Mouse (Mus musculus) heart, postnatal 4 days (tissue): Measurements from ENCODE around the gene Dab1. TPM values are rescaled to one million over a fixed set of nuclear protein-coding genes. Genes with fewer than 3 reads are reported as not detected.

Source experiments
- DNase-seq: peaks from one replicate; pipeline ENCODE4 v3.0.0; 2021
- total RNA-seq, 2 experiments: library from RNA; stranded (reverse); gene quantifications; 2 replicates each; pipeline ENCODE4 v1.2.3; 2021

Dab1 gene
- total RNA-seq, 2 experiments from 2014 or later, result 0.29 to 0.67 TPM

GRCm38 (mm10) chr4:104678234-104678633, 1059.1 kb downstream of the Dab1 start:
- no peak for DNase-seq

DNA sequence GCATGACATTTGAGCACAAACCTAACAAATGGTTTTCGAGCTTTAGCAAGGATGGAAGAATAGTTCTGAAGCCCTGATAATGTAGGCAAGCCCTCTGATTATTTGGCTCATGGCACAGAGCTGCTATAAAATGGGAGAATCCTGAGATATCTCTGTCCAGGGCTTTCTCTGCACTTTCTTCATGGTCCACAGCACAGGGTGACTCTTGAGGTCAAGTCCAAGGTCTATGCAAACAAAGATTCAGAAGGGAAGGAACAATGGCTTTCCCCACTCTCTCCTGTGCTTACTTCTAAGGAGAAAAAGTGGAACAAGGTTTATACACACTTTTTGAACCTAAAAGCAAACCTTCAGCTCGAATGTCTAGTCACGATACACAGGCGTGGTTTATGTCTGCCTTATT, 1061.3 kb downstream of the Dab1 start:
- no peak for DNase-seq

GRCm38 (mm10) chr4:104686137-104686809, 1067.1 kb downstream of the Dab1 start:
- no peak for DNase-seq

DNA sequence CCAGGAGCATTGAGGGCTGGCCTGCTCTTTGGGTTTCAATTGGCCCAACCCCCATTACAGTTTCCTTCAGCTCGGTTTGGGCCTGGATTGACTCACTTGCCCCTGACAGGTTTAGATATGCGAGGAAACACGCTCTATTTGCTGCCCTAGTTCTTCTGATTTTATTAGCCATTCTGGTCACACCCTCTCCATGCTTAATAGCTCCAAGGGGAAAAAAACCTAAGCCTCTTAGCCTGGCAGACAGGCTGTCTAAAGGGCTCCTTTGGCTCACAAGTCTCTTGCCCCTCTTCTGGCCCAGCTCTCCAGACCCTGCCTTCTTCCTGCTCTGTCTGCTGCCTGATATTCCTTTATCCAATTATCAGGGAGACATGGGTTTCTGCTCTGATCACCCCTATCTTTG, 1069.9 kb downstream of the Dab1 start:
- no peak for DNase-seq

DNA sequence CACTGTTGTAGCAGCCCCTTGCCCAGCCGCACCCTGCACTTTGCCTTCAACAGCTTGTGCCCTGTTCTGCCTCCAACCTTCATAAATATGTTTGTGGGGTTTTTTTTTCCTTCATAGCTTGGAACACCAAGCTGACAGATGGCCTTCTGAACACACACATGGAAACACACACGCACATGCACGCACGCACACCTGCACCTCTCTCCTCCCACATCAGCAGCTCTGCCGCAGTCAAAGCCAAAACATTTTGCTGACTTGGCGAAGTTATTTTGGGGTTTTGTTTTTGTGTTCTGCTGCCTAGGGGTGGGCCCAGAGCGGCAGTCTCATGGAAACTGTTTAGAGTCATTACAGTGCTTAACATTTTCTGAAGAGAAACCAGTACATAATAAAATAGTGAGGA, 1071.9 kb downstream of the Dab1 start:
- no peak for DNase-seq

- DNase-seq, result no peak
Measured at GRCm38 (mm10) chr4:104694188-104694587, 1075.0 kb downstream of the Dab1 start.

DNA sequence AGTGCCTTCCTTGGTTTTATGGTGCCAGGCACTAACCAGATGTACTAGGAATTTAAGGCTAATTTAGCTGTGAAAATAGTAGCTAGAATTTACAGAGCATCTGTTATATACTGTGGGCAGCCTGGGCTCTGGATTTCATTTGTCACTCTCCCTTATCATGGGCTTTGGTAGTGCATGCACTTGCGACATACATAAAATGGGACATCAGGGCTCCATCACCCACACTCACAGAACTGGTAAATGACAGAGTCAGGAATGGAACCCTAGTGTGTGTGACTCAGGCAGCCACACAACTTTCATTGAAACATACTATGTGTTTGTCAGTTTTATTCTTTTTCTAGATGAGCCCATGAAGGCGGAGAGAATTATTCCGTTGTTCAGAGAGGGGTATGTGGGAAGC, 1077.4 kb downstream of the Dab1 start:
- no peak for DNase-seq

GRCm38 (mm10) chr4:104697703-104698102, 1078.5 kb downstream of the Dab1 start:
- no peak for DNase-seq

DNA sequence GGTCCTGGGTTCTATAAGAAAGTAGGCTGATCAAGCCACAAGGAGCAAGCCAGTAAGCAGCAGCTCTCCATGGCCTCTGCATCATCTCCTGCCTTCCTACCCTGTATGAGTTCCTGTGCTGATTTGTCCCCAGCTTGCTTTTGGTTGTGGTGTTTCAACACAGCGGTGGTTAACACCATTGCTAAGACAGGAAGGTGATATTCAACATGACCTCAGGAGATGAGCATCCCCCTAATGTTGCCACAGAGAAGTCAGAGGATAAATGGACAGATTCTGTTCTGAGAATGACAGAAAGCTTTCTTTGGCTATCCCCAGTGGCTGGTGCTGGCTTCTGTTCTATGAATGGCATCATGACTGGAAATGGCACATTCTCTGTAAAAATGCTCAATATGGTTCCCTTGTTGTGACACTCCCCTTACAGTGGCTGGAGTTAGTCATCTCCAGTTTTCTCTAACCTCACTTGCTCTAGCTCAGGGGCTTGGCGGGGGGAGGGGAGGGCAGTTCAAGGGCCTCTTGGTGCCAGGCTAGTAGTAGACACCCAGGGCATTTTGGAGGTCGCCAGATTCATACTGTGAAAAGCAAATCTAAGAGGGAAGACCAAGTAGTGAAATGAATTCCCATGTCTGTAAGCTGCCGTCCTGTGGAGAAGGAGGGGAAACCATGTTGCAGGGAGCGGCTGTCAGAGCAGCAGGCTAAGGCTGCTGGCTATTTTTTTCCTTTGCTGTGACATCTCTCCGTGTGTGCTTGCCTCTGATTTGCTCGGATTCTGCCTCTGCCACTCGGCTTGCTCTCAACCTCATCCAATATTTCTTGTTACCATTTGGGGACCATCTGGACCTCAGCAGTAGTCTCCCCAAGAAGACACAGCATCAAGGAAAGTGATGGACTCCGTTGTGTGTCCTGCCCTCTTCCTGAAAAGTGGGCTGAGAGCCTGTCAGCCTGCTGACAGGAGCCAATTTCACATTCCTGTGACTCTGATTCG, 1086.8 kb downstream of the Dab1 start:
- DNase-seq, result peak; percentile 8

GRCm38 (mm10) chr4:104712338-104713083, 1093.4 kb downstream of the Dab1 start:
- DNase-seq, result no peak

DNA sequence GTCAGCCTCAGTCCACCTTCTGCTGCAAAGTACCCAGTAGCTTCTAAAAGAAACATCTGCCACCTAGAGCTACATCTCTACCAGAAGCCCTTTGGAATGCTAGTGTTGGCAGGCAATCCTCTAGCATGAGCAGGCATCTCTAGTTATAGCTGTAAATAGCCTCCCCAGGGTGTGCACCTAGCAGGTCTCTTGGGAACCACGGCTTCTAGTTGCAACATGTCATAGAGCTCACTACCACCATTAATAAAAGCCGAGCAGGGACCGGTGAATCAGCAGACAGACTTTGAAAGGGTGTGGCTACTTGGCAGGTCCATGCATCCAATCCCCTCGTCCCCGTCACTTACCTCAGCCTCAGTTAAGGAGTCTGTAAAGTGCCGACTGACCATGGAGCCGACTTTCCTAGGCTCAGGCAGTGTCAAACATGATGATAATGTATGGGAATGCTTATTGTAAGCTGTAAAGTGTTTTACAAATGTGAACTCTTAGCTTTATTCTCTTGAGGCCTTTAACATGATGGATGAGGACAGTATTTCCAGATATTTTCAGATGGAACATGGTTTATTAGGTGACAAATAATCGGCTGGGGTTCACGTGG, 1095.9 kb downstream of the Dab1 start:
- peak; percentile 12 for DNase-seq

DNA sequence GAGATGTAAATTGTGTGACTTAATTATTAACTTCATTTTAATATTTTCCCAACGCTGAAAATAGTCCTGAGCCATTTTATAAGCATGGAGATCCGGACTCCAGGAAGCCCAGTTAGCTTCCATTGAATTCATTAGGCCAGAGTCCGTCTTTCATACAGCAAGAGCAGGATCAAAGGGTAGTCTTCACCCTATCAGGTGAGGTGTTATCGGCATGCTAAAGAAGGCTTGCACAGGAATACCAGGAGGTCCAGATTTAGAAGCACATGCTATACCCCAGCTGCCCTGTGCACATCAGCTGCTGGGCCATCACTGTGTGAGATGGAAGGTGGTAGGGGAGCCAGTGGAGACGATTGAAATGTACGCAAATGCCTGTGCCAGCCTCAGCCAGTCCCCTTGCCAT, 1096.7 kb downstream of the Dab1 start:
- no peak for DNase-seq

GRCm38 (mm10) chr4:104716506-104716905, 1097.3 kb downstream of the Dab1 start:
- no peak for DNase-seq

DNA sequence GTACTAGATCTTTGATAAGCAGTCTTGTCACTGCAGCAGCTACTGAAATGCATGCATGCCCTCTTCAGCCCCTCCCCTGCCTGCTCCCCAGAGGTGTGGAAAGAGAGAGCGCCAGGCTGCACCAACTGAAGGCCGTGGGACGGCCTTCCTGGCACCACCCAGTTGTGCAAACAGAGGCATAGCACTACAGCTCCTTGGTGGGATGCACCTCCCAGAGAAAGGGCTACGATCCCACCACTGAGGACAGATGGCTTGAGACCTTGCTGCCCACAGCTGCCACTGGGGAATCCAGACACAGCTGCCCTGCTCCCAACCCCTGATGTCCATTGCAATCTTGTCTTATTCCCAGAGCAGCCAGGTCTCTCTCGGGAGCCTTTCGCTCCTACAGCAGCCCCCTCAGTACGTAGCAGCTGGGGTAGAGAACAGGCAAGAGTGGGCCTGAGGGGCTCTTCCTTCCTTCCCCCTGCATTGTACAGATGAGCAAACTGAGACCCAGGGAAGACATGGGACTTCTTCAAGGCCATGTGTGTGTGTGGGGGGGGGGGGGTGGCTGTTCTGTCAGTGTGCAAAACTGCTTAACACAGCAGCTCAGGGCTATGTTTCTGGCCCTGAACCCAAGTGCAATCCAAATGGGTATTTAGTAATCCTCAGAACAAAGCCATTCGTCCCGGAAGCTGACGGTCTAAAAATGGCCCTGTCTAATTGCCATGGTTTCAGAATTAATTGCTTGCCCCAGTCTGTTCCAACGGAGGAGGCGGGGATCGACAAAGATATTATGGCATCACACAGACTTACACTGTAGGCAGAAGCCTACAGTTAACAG, 1100.0 kb downstream of the Dab1 start:
- no peak for DNase-seq

DNA sequence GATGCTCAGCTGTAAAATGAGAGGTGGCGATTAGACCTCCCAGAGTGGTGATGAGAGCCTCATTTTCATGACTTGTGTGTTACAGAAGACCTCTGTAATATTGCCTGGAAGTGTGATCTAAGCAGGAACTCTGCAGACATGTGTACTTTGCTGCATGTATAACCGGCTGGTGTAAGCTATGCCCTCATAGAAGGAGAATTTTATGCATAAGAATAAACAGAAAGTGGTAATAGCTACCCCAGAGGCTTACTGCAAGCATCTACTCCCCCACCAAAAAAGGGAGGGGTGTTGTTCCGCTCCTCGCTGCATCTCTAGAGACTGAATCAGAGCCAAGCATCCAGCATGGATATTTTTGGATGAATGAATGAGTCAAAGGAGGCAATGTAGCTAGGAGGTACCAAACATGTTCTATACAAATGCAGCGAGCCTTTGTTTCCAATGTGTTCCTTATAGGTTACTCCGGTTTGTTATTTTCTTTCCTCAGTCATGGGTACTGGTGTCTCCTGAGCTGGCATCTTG, 1104.4 kb downstream of the Dab1 start:
- no peak for DNase-seq

GRCm38 (mm10) chr4:104724258-104724657, 1105.1 kb downstream of the Dab1 start:
- DNase-seq, result no peak

GRCm38 (mm10) chr4:104725673-104726072, 1106.5 kb downstream of the Dab1 start:
- peak; percentile 25 for DNase-seq

DNA sequence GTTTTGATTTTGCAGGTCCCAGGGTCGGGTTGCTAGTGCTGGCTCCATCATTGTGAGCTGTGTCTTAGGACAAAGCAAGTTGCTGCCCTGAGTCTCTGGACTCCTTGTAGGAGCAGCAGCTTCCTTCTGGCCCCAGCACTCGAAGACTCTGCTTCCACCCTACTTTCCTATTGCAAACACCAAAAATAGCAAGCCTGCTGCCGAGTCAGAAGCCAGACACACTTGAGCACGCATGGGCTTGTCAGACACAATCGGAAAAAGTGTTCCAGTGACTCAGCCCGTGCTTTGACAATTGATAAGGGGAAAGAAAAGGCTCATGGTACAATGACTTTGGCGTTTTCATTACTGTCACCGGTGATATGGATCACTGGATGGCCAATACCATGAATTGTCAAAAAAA, 1110.0 kb downstream of the Dab1 start:
- no peak for DNase-seq

GRCm38 (mm10) chr4:104746500-104746899, 1127.3 kb downstream of the Dab1 start:
- DNase-seq, result peak; percentile 52

- DNase-seq, result no peak
Measured at GRCm38 (mm10) chr4:104754090-104754489, 1134.9 kb downstream of the Dab1 start.

DNA sequence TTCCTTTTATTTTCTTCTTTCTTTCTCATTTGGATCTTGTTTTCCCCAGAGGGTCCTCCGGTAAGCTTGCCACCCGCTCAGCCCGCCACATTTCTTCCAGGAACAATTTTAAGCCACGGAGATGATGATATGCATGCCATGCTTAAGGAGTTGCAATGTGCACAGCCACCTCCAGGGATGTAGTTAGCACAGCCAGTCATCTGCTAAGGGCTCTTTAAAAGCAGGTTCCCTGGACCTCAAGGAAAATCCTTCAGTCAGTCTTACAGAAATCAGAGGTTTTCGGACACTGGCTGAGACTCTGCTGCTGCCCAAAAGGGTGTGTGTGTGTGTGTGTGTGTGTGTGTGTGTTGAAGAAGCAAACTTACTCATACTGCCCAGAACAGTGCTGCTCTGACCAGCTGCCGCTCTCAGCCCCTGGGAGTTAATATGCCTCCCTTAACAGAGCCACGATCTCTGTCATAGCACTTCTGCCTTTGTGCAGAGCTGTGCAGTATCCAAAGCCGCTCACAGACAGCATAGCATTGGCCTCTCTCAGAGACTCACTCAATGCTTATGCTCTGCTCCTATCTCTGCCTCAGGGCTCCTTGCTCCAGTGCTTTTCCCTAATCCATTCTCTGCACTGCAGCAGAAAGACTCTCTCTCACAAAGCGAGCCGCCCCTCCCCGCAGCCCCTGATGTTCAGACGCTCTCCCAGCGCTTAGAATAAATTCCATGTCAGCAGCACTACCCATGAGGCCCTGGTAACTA, 1141.9 kb downstream of the Dab1 start:
- no peak for DNase-seq
